Mouse (Mus musculus) megakaryocyte progenitor cell, adult 5-6 weeks (primary cell): ENCODE measurements around the gene Casc1. TPM values are rescaled to one million over a fixed set of nuclear protein-coding genes. Genes with fewer than 3 reads are reported as not detected.
A peak's percentile ranks its signal among the peaks of the same experiment; 100 is the strongest.

ENCODE experiments used
- ATAC-seq: replicated peaks from 2 replicates; pipeline ENCODE4 v1.8.0; 2016; ENCODE audit warnings: mild to moderate bottlenecking, moderate TSS enrichment, inconsistent platforms; ENCODE audit not compliant: poor library complexity
- total RNA-seq, 2 experiments: library from RNA; stranded (forward) in 1 of 2; stranded (reverse) in 1 of 2; fragments of 157-497, 149-512 nt in 1 of 2; fragments of 200-1000 nt in 1 of 2; gene quantifications; 2 replicates each; pipeline versions ENCODE4 v1.2.3 to v1.2.4; 2015 to 2017

Casc1 gene
- total RNA-seq (2015), result 0.15 and 0.32 TPM in 2 replicates
- 0.04 and 0.47 TPM in 2 replicates for total RNA-seq (2017)

DNA sequence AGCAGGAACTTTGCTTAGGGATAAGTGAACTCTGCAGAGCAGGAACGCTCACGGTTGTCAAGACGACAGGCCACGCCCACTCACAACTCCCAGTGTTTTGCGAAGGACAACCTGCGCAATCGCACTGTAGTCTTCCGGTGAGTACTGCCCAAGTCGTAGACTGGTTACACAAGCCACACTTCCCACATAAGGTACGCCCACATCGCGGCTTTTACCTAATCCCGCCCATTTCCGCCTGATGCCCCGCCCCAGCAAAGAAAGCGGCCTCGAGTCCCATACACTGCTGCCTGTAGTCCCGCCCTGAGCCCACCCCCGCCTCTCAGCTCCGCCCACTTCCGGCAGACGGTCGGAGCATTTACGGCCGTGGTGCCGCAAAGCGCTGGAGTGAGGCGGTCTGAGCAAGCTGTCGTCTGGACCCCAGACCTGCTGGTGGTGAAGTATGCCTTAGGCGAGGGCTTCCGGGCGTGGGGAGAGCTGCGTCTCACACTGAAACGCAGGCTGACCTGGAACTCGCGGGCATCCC lies at the start of gene Casc1, which contains the start of gene Etfrf1:
Casc1 (minus strand) TSS at position 190 of the 523 bp plus-strand sequence.
Etfrf1 (plus strand) TSS at position 319 of the 523 bp plus-strand sequence.
- peak; percentile 89 for ATAC-seq

DNA sequence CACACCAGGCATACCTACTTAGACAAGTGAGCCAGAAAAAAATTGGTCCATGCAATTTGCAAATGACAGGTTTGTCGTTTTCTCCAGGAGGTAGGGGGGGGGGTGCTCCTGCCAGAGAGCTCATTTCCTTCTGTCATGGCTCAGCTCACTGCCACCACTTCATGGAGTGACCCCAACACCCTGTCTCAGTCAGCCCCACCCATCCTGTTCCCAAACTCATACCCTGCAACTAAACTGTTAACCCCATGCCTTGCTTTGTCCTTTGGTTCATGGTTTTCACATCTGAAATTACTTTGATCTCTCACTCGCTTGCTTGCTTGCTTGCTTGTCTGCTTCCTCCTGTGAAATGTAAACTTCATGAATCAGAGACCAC lies 45.9 kb upstream of the Casc1 start:
- ATAC-seq, result no peak

DNA sequence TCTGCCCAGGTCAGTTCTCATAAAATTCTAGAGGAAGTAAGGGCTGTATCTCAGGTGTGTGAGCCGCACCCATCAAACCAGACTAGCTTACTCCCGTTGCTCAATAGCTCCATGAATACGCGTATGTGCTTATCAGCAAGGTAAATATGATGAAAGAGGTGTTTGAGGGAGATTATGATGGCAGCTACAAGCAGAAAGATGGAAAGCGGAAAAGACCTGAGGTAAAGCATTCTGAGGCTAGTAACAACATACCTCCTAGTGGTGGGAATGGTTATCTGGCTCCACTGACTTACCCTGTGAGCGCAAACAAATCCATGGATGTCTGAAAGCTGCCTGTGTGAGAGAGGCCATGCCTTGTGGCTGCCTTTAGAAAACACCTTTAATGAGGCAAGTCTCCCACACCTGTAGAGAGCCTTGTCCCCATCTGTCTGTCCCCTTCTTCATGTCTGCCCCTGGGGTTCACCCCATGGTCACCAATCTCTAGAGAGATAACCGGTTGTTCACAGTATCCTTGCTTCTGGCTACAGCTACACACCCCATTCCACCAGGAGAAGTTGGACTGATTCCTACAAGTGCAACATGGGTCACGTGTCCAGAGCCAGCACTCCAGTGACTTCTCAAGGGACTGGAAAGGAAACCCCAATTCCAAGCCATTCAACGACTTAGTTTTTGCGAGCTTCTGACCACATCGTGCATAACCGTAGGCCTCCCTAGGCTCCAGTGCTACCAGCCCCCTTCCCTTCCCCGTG lies 45.3 kb upstream of the Casc1 start:
- no peak for ATAC-seq

DNA sequence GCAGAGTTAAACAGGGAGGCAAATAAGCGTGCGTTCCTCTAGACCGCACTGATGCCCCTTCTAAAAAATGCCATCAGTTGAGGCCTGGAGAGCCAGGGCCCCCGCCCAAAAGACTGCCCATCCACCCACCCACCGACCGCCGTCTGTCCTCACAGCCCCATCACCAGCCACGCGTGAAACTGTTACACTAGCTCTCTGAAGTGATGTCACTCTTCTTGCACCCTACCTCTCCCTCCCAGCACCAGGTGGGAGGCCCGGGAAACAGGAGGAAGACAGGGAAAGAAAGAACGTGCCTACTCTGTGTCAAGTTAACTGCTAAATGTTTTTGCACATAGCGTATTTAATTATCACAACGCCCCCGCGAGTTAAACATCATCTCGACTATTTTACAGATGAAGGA lies 40.0 kb upstream of the Casc1 start:
- 0 out of 2 replicates have a peak, but pooled peaks have one; percentile 2 for ATAC-seq

DNA sequence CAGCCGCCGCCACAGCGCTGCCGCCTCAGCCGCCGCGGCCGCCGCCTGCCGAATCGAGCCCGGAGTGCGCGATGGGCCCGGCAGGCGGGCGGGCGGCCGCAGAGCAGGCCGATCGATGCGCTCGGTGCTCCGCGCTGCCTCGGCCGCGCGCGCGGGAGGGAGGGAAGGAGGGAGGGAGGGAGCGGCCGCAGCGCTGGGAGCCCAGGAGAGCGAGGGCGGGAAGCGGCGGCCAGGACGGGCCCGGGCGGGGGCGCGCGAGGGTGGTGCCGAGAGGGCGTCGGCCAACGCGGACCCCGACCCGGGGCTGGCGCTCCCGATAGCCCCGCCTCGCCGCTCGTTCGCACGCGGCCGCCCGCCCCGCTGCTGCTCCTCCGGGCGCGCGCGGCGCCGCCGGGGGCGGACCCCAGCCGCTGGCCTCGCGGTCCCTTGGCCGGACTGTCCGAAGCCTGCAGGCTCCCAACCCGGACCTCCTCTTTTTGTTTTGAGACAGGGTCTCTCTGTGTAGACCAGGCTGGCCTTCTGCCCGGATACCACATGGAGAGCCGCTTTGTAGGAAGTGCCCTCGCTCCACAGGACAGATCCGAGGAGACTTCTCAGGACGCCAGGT lies 39.5 kb upstream of the Casc1 start, which contains the start of gene Kras:
Kras (minus strand) TSS at position 55 of the 607 bp plus-strand sequence.
- peak; percentile 90 for ATAC-seq

DNA sequence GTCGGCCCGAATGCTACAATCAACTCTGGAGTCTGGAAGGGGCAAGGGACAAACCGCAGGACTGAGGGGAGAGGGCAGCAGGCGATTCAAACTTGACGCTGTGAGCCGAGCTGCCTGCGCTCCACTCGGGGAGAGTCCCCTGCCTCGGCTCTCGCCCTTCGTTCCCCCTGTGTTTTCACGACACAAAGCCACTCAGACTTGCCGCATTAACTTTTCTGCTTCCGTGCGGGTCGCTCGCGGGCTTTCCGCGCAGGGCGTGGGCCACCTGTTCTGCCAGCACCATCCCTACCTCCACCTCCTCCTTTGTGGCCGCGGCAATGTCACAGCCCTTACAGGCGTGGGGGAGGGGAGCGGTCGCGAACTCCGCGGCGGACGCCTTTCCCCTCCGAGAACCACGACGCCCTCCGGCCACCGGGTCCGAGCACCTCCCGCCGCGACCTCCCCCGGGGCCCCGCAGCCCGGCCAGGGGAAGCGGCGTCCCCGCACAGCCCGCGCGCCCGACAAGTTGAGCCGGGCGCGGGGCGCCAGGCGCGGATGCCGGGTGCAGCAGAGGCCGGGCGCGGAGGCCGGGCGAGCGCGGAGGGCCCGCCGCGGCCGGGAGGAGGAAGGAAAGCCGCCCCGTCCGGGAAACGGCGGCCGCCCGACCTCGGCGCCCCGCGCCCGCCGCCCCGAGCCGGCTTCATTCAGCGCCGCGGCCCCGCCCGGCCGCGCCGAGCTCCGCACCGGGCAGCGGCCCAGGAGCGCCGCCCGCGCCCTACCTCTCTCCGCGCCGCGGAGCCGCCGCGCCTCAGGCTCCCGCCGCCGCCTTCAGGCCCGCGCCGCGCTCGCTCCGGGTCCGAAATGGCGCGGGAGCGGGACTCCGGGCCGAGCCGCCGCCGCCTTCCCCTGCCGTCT lies 38.7 kb upstream of the Casc1 start:
- peak; percentile 38 for ATAC-seq

DNA sequence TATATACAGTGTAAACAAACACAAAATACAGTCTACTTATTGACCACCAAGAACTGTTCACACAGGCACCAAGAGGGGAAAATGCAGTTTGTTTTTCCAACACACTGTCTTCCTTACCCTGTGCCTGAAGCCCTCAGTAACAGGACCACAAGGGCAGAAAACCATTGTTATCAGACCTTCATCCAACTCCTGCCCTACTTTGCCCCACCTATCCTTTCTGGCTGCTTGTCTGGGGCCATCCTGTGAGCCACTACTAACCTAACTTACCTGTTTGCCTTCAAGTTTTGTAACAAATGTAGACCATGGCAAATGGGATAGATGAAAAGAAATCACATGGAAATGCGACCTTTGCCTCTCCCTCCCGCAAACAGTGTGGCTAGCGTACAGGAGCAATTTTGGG lies 37.1 kb upstream of the Casc1 start:
- no peak for ATAC-seq

DNA sequence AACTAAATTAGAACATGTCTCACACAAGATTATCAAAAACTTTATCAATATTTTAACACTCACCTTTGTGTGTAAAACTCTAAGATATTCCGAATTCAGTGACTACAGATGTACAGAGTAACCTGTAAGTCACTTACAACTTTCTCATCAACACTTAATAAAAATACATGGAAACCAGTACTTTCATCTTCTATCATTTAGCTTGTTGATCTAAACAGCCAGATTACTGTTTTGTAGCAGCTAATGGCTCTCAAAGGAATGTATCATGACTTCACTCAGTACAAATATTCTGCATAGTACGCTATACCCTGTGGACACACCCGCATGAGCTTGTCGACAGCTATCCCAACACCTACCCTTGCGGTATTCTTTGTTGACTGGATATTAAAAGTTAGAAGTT lies 36.0 kb upstream of the Casc1 start:
- no peak for ATAC-seq

DNA sequence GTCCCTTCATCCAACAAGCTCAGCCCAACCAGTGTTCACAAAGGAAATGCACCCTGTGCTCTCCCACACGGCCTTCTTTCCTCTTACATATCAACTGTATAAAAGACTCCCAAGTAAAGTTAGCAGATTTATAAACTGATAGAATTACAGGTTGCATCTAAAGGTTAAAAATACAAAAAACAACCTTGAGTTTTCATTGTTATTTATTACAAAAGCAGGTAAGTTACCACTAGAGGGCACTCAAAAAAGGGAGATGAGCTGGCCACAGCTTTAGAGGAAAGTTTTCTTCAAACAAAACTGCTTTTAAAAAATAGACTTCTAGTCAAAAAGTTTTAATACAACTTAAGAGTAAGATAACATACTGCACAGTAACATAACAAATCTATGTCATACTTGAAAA lies 31.7 kb upstream of the Casc1 start:
- peak; percentile 58 for ATAC-seq

DNA sequence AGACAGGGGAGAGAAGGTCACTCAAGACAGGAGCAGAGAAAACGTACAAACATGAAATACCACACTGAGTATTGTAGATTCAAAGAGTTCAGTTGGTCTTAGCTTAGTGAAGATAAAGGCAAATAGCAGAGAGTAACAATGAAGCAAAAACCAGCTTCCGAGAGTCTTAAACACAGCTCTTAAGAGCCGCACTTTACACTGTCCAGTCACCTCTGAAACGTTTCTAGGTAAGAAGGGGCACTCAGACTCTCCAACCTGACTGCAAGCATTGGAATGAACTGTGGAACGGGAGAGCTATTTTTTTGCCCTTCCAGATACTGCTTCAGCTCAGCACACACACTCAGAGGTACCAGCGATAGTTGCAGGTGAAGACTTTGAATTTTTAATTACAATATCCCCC lies 29.5 kb upstream of the Casc1 start:
- no peak for ATAC-seq

DNA sequence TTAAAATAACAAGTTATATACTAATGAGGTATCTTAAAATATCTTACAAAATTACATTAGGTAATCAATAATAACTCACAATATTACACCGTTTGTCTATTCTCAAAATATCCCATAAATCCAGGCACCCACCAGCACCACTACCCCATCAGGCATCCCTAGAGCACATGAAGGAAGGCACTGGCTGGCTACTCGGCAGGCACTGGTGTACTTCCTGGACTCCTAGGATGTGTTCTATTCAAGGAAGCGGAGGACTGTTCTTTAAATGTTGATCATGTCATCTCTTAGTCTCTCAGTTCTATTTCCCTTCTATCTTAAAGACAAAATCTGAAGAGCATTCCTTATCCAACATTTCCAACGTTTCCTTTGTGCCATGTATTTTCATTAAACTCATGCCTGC lies 26.3 kb upstream of the Casc1 start:
- no peak for ATAC-seq

DNA sequence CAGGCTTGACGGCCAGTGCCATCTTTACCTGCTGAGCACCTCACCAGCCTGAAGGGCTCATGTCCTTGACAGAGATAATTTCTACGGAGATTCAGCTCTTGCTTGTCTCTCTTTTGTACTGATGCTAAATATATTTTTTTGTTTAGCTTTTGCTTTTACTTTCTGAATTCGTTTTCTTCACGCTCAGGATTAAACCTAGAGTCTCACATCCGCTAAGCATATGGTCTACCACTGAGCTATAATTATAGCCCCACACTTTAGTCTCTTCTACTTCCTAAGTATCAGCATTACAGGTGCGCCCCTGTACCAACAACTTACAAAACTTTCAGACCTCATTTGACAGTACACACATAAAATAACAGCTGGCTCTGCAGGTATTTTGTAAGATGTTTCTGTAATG lies 24.6 kb upstream of the Casc1 start:
- ATAC-seq, result no peak

DNA sequence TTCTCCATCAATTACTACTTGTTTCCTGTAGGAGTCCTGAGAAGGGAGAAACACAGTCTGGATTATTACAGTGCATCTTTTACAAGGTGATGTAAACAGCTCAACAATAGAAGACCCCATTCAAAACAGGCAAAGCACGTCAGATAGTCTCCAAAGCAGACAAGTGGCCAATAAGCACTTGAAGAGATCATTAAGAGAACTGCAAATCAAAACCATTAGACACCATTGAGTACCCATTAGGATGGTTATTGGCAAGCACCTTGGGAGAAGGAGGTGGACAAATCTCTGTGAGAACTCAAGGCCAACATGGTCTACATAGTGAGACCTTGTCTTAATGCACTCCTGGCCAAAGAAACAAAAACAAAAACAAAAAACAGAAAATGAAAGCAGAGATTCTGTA lies 23.6 kb upstream of the Casc1 start:
- ATAC-seq, result no peak

DNA sequence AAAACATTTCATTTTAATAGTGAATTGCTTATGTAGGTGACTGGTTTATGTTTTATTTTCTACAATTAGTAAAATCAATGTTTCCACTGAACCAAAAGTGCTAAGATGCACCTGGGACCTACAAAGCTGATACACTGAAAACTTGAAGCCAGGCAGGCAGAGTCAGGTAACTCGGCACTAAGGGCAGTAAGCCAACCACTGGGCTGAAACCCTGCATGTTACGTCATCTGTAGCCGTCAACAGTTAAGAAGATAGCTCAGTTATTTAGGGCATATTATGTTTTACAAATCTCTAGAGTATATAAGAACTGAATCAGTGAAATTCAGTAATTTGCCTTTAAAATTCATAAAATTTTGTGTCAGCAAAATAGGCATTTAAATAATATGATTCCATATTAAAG lies 15.5 kb upstream of the Casc1 start:
- ATAC-seq, result no peak

DNA sequence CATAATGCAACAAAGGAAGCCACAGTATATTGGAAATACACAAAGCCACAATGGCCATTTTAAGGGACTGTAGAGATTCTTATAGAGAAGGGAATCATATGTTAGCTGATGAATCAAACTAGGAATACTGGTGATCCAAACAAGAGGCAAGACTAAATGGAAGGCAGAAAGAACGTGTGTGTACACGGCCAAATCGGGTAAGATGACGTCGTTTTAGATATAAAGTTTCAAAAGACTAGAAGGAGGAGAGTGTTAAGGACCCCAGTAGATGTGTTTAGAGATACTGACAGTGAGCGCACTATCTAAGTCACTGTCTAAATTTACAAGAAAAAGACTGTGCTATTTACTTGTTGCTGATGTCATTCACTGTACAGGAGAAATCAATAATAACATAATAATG lies 13.4 kb upstream of the Casc1 start:
- ATAC-seq, result no peak

DNA sequence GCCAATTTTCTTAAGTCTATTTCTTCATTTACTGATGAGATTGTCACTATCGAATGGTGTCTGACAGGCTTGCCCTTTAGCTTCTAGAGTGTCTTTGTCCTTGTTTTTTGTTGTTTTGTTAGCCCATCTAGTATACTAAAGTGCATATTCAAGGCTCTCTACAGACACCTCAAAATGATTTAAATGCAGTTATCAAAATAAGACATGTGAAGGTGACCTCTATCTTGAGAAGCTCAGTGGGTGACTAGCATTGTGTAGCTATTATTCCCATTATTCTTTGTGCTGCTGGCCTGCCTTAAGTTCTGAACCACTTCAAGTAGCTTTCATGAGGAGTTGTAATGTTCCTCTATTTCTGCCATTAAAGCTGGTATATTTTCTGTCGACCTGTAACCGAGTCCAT lies 5.0 kb upstream of the Casc1 start:
- no peak for ATAC-seq

DNA sequence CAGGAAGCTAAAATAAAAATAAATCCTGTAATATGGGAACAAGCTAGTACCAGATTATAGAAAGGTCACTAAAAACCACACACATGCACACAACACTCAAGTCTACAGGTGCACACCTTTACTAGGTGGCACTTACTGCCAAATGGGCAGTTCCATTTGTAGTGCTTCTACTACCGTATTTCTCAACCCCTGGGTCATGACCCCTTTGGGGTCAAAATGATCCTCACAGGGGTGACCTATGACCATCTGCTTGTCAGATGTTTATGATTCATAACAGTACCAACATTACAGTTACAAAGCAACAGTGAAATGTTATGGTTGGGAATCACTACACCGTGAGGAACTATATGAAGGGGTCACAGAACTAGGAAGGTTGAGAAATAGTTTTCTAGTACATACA lies 3.1 kb upstream of the Casc1 start:
- ATAC-seq, result no peak

DNA sequence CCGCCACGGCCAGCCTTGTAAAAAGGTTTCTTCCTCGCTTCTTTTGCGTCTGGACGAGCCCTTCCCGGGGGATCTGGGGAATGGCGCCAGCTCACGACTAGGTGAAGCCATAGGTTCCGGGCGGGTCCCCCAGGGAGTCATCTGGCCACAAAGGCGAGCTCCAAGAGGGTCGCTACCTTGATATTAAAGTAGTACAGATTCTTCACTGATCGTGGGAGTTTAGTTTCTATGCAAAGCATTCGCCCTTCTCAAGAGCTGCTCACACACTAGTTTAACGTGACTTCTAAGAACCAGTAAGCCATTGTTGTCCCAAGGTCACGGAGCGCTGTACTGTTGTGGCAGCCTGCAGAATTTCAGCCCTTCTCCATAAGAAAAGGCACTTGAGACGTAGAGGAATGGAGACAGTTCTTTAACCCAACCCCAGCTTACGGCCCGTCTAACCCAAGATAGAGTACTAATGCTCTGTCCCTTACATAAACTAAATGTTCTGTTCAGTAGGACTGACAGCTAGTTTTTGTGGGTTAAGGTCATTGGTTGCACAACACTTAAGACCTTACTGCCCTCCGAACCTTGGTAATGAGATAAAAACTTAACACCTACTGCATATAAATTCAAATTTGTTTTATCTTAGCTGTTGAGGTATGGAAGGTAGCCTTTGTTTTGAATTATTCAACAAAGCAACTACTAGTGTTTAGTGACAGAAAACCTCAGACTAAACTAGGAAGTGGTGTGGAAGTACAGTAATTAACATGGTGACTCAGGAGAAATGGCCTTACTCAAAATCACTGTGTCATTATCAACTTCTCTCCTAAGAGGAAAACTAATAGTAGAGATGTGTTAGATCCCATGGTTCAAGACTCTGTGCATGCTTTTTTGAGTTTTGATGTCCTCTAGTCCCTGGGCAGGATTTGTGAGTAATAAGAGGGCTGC lies 836 bp upstream of the Casc1 start:
- peak; percentile 28 for ATAC-seq

DNA sequence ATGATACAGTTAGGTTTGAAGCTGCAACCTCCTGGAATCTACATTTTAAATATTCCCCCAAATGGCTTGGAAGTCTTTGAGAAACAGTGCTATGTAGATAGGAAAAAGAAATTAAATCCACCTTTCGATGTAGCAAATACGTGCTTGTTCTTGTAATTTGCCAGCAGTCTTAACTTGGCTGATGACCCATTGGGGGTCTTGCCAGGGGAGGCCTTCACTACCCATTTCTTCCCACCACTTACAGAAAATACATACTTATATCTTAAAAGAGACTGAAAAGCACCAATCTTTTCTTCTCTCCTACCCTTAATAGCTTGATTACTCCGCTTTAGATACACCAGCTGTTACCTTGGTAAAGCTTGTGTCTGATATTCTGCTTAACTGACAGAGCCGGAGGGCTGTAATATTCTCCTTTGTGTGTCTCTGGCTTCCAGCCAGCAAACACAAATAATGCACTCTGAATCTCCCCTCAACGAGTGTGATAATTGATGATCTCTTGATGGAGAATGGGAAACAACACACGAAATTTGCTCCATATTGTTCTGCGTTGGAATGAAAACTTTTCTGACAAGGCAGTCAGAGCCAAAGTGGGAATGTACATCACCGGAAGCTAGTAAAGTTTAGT lies 637 bp downstream of the Casc1 start:
- no peak for ATAC-seq

DNA sequence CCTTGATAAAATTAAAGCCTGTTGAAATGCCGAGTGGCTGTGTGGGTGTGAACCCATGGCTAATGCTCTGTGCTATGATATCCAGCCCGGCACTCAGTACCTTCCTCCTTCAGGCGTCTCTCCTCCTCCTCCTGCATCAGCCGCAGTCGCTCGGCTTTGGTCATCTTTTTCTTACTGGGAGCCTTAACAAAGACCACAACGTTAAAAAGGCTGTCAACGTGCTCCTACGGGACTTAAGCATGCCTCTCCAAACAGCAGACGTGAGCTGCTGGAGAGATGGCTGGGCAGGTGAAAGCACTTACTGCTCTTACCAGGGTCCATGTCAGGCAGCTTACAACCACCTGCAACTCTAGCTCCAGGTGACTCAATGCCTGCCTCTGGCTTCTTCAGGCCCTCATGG lies 5.7 kb downstream of the Casc1 start:
- no peak for ATAC-seq
